Mouse (Mus musculus): ENCODE results near the gene Aox3.

DNA sequence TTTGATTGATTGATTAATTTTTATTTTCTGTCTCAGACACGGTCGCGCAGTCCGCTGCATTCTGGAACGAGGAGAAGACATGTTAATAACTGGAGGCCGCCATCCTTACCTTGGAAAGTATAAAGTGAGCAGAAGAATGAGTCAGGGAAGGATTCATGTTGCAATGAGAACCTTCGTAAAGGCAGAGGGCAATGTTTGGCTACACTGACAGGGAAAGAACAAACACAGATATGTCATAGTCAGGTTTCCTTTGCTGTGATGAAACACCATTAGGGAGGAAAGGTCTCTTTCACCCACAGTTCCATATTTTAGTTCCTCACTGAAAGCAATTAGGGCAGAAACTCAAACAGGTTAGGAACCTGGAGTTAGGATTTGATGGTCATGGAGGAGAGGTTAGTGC, 34.5 kb upstream of the Aox3 start:
- TF ChIP-seq CTCF (IDR thresholded peaks at IDR 0.05; ENCODE audit: borderline replicate concordance, insufficient read depth, low read length) (no peak), POLR2A (IDR thresholded peaks at IDR 0.05; ENCODE audit: low read depth, low read length) (no peak)

Data from embryonic fibroblast, embryonic 13.5 days (primary cell).